Mouse (Mus musculus) telencephalon, adult 2 months (tissue): ENCODE measurements around the gene Wfdc17.
A peak's percentile ranks its signal among the peaks of the same experiment; 100 is the strongest.

Experiments used
- DNase-seq: peaks from one replicate; pipeline ENCODE4 v3.0.0-alpha.2; 2011; ENCODE audit warnings: low read depth, low spot score

Wfdc17 gene

DNA sequence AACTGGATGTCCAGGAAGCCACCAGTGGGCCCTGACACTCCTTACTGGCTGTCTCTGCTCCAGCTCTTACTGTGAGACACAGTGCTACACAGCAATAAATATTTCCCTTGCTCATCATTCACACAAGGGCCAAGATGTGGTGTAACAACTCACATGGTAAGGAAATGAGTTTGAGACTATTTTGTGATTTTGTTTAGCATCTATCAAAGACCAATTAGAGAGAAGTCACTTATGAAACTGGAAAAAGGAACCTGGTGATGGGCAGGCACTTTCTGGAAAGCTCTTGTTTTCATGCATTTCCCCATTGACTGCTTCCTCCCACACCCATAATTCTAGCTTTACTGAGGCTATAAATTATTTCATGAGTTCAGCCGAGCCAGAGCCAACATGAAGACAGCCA lies at the start of gene Wfdc17:
Gene Wfdc17 (plus strand): TSS at position 287 of the 400 bp plus-strand sequence.
- DNase-seq: no peak

DNA sequence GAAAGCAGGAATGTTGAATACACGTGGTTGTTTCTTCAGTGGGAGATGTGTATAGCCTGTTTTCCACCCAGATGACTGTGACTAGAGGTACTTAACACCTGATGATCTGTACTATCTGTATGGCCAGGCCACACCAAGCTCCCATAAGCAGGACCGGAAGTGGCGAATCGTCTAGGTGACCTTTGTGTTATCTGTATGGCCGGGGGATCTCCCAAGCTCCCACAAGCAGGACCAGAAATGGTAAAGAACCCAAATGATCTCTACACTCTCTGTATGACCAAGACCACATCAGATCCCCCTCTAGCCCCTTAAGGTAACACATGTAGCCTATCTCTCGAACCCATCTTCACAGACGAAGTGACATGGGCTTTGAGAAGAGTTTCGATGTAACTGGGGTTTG lies 49.2 kb upstream of the Wfdc17 start:
- DNase-seq: no peak

DNA sequence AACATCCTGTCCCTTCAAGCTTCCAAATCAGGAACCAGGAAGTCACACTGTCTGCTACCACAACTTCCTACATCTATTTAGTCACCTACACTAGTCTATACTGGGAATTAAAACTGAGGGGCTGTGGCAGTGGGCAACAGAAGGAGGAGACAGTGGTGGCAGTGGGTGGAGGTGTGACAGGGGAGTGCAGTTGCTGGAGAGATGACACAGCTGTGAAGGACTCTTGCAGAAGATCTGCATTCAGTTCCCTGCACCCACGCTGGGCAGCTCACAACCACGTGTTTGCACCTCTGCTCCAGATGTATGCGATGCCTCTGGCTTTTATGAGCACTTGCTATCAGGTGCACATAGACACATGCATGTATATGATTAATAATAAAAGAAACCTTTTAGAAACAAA lies 46.3 kb upstream of the Wfdc17 start:
- DNase-seq: no peak

DNA sequence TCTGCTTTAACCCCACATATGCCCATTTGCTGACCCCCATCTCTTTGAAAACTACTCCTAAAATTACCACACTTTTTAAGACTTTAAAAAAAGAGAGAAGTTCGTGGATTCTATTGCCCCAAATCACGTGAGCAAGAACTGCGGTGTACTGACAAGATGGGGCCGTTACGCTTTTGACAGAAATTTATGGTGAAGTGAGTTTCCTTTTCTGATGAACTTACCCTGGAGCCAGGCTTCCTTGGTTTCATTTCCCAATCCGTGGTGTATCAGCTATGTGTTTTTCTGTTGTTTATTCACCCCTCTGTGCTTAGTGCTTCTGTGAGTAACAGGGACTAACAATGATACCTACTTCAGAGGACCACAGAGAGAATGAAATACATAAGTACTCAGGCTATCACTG lies 45.0 kb upstream of the Wfdc17 start:
- DNase-seq: no peak

DNA sequence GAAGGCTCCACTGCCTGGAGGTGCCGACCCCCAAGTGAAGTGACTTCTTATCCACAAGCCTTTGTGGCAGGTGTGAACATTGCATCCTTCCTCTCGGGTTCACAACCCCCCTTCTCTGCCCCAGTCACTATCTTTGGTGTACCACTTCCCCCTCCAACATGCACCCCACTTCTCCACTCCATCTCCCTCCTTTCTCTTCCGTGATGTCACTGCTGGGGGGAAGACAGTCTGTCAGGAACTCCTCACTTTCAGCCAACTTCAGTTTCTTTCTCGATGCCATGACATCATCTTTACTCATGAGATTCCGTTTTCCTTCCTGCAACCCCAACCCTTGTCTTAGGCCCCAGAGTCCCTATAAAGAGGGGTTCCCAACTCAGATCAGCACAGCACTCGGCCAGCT lies 41.6 kb upstream of the Wfdc17 start, which contains the start of gene Ccl4:
Gene Ccl4 (plus strand): TSS at position 381 of the 400 bp plus-strand sequence.
- DNase-seq: no peak

DNA sequence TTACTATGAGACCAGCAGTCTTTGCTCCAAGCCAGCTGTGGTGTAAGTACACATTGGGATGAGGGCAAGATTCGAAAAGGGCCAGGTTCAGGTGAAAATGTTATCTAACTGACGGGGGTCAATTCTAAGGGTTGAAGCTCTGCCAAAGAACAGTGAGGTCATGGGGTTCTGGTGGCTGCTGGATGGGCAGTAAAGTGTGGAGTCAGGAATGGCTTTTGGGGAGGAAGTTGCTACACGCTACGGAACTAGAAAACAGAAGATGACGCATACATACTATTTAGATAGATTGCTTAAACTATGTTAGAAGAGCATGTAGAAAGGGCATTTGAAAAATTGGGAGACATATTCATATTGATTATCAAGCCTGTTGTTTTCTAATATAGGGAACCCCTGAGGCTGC lies 40.3 kb upstream of the Wfdc17 start:
- no peak for DNase-seq

DNA sequence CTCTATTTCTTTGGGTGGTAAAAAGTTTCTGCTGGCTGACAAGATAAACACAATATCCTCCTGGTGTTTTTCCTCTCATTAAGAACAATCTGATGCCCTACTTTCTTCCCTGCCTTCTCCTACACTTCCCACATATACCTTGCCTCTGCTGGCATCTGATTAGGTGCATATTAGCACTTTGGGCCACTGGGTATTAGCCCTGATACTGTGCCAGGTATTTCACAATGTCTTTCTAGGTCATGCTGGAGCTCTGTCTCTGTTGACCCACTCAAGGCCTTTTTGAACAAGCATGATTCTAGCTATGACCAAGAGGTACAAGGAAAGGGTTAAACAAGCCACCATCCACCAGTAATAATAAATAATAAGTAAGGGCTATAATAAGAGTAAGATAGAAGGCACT lies 32.0 kb upstream of the Wfdc17 start:
- DNase-seq: no peak

DNA sequence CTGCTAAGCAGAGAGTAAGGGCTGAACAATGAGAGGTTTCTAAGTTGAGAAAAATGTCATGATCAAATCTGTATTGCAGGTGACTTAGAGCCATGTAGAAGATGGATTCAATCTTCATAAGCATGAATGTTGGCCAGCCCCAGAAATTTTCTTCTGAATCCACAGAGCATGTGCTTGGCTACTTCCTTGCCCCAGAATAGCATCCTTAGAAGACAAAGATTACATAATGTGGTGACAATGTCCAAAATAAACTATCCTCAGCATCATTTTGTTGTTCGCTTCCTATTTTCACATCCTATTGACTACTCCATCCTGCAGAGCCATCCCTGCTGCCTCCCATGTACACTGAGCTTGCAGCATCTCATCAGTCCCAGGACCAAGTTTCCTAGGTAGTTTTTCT lies 28.1 kb upstream of the Wfdc17 start:
- no peak for DNase-seq

DNA sequence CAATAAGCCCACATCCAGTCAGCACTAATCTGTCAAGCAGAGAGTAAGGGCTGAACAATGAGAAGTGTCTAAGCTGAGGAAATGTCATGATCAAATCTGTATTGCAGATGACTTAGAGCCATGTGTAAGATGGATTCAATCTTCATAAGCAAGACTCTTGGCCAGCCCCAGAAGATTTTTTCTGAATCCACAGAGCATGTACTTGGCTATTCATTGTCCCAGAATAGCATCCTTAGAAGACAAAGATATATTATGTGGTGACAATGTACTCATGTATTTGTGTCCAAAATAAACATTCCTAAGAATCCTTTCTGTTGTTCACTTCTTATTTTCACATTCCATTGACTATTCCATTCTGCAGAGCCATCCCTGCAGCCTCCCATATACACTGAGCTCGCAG lies 13.9 kb upstream of the Wfdc17 start:
- DNase-seq: no peak

DNA sequence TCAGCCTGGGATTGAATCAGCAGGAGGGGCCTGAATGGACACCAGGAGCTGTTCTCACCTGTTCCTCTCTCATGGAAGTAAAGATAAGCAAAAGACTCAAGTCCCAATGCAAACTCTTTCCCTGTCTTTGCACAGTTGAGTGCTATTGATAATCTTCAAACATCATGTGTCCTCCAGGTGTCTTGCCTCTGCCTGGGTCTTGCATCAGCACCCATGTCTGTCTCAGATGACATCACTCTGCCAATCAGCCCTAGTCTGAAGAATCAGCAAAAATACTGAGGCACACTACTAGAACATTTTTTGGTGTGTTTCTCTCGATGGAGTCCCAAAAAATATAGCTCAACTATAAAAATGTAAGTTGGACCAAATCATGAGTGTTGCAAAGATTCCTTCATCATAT lies 11.8 kb upstream of the Wfdc17 start:
- DNase-seq: no peak

DNA sequence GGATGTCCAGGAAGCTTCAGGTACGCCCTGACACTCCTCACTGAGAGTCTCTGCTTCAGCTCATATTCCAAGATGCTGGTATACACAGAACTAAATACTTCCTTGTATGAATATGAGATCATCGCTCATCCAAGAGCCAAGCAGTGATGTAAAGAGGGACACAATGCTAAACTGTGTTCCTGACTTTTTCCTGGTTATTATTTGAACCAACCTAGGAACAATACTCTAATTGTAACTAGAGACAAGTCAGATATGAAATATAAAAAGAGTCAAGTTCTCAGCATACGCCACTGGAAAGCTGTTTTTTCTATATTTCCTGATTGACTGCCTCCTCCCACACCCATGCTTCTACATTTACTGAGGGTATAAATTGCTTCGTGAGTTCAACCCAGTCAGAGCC lies 4.9 kb downstream of the Wfdc17 start, which contains the start of gene Wfdc18:
Gene Wfdc18 (plus strand): TSS at position 301 of the 400 bp plus-strand sequence.
- DNase-seq: peak; percentile 16

DNA sequence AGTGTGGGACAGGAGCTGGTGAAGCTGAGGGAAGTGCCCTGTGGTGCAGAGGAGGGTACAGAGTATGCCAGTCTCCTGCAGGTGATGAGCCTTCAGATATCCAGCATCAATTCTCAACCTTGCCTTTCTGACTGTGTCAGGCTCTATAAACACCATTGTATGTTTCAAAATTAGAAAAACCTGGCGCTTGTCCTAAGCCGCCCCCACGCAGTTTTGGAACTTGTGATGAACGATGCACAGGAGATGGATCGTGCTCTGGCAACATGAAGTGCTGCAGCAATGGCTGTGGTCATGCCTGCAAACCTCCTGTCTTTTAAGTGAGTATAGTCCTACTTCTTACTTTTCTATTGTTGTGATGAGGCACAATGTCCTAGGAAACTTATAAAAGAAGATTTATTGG lies 5.9 kb downstream of the Wfdc17 start:
- DNase-seq: peak; percentile 18

DNA sequence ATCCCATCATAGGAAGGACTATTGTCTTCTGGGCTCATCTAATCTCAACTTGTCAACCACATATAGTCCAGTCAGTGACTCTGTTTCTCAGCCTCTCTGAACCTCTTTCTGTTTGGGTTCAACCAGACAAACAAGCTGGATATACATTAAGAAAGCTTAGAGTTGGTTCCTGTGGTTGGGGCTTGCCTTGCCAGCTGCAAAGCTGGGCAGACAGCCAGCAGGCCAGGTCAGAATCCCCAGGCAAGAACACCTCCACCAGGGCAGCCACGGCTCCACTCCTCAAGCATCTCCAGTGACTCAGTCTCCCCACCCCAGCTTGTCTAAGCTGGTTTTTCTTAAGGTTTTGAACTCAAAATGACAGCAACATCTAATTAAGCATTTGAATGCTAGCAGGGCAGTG lies 8.9 kb downstream of the Wfdc17 start:
- no peak for DNase-seq

DNA sequence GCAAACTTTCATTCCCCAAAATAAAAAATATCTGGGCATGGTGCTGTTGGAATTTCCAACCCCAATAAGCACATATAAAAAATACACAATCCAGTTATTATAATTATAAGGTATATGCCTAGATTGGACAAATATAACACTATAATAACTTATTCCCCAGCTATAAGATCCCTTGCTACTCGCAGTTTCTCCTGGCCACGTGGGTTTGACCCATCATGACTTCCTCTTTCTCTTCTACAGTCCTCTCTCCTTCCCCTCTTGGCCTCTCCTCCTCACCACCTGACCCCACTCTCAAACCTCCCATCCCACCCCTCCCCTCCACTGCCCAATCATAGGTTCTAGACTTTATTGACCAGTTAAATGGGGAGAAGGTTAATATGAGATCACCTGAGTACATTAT lies 10.1 kb downstream of the Wfdc17 start:
- no peak for DNase-seq

DNA sequence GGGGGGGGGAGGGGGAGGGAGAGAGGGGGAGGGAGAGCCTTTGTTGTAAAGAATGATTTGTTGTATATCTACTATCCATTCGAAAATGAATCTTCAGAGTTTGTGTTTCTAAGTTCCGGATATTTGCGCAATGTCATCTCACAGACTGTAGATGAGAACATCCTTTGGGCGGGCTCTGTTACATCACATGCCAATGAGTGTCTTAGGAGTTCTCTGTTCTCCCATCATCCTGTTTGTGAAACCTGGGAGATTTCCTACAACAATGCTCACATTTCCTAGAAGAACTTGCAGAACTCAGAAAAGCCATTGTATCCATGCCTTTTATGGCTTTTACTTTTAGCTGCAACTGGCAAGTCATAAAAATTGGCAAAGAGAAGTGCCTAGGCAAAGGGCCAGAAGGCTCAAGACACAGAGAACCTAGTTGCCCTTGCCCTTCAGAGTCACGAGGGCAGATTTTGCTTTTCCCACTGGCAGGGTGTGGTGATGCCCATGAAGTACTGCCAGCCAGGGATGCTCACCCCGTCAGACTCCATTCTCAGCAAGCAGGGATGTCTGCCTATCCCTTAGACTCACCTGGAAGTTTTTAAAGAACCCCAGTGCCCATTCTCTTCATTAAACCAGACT lies 13.4 kb downstream of the Wfdc17 start:
- no peak for DNase-seq

DNA sequence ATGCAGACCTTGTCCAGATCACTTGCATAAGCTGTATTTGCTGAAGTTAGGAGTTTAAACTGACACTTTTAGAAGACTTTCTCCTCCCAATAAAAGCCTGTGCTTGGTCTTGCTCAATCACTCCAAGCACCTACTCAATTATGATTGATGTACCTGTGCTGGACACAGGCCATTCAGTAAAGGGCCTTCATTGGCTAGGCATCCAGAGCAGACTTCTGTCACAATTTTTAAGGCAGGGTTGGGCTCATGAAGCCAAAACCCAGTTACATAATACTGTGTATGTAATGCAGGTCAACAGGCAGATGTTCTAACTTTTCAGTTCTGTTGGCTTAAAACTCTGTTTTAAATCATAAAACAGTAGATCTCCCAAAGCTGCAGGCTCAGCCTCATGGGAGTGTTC lies 17.0 kb downstream of the Wfdc17 start:
- DNase-seq: no peak

DNA sequence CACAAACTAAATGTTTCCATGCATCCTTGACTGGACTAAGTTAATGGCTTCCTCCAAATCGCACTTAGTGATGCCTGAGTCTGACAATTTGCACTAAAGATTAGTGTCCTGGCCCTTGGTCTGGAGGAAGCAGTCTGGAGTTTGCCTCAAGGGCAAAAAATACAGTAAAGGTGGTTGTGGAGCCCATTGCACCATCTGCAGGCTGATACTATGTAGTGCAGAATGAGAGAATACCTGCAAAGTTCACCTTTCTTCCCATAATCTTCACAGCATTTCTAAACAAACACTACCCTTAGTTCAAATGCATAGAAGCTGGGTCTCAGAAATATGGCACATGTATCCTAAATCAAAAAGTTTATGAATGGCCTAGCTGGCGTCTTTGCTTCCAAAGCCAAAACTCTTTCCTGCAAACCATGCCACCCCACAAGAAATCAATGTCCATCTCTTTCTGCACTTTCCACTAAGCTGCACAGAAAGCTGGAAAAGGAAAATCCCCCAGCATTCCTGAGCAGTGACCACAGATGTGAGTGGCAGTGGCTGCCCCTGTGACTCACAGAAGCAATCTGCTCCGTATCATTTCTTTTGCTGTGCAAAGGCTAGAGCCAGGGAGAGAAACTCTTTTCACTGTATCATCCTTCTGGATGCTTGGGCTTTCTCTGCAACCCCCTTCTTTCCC lies 25.1 kb downstream of the Wfdc17 start:
- no peak for DNase-seq

DNA sequence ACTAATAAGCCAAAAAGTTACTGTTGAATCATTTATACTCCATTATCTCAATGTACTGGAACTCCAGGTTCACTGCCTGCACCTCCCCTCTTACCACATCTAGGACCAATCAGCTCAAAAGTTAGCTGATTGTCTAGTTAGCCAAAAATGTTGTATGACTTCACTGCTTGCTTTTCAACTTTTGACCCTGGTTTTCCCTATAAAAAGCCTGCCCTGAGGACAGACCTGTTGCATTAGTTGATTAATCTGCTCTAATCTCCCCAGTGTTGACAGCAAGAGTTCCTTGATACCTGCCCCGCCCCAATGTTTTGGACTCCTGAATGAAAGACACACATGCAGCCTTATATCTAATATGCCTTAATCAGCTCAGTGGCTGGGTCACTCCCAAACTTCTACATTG lies 27.3 kb downstream of the Wfdc17 start:
- no peak for DNase-seq

DNA sequence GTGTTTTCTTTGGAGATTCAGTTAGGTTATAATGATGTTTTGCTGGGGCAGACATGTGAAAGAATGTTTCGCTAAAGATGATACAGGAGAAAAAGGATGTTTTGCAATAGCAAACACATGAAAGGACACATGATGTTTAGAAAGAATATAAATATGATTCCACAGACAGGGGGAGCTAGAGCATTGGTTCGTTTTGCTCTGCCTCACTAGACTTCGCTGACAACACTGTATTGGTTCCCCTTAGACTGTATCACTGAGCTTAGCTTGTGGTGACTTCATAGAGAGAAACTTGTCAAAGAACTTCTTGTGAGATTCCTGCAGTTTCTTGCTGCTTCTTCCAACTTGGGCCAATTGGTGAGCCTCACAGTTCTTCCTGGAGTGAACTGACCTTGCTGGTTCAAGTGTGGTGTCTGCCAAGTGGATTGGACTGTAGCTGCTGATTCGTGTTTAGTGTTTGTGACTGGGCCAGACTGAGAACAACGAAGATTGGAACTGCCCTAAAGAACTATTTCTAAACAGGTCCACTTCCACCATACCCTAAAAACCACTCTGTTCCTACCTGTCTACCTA lies 29.4 kb downstream of the Wfdc17 start:
- no peak for DNase-seq

DNA sequence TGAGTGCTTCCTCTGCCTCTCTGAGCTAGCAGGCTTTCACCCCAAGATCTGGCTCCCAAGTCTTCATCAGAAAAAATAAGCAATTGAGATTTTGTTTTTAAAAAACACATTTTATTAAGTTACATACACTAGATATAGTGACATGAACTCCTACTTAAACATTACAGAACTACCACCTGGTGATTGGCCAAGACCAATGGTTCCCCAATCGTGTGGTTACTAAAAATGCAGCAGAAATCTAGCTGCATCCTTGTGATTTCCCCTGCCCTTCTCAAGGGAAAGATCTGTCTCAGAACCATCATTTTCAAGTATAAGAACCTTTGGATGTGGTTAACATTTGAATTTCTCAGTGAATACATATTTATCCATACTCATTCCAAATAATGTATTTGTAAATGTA lies 30.4 kb downstream of the Wfdc17 start:
- no peak for DNase-seq

DNA sequence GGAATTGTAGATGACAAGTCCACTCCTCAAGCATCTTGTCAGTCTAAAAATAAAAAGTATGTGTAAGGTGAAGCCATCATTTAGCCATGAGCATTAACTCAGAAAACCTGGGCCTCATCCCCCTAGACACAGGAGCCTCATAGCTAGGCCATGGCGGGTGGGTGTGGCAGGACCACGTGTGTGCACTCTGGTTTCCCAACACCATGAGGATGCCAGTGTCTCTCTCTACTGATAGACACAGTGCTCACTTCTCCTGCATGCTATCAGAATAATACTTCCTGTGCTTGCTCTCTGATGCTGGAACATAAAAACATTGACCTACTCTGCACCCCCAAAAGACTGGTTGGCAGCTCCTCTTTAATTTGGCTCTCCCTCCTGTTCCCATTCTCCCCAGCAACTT lies 32.1 kb downstream of the Wfdc17 start:
- DNase-seq: no peak

DNA sequence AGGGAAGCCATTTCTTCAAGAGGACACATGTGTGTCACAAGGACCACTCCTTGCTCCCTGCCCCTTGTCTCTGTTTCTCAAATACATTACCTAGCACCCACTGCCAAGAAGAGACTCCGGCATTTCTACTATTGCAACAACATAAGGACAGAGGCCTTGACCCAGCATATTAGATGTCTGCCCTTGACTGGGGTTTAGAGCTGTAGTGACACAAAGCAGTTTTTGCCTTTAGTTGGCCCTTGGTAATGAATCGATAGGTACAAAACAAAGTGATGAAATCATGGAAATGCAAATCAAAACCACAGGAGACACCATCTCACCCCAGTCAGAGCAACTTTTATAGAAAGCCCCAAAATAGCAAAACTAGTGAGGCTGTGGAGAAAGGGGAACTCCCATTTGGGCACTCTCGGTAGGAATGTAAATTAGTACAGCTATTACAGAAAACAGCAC lies 33.3 kb downstream of the Wfdc17 start:
- DNase-seq: no peak

DNA sequence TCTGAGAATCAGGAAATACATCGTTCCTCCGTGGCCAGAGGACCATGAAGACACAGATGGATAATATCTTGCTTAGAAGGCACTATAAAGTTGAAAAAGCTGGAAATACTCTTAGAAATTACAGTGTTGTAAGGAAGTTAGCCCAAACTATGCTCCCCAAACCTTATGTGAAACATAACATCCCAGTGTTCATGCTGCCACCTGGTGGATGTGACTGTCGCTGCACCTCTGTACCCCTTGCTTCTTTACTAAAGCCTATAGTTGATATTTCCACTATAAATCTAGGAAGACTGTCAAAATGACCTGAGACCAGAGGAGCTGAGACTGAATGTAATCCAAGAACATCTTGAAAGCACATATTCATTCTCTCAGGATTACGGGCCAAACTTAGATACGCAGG lies 35.5 kb downstream of the Wfdc17 start:
- DNase-seq: peak; percentile 34
